Mouse (Mus musculus): Measurements from ENCODE around the gene Obscn. TPM values are rescaled to one million over a fixed set of nuclear protein-coding genes. Genes with fewer than 3 reads are reported as not detected.

The Obscn gene
- polyA plus RNA-seq, 1 experiment from 2014 or later, result 0.92 TPM

DNA sequence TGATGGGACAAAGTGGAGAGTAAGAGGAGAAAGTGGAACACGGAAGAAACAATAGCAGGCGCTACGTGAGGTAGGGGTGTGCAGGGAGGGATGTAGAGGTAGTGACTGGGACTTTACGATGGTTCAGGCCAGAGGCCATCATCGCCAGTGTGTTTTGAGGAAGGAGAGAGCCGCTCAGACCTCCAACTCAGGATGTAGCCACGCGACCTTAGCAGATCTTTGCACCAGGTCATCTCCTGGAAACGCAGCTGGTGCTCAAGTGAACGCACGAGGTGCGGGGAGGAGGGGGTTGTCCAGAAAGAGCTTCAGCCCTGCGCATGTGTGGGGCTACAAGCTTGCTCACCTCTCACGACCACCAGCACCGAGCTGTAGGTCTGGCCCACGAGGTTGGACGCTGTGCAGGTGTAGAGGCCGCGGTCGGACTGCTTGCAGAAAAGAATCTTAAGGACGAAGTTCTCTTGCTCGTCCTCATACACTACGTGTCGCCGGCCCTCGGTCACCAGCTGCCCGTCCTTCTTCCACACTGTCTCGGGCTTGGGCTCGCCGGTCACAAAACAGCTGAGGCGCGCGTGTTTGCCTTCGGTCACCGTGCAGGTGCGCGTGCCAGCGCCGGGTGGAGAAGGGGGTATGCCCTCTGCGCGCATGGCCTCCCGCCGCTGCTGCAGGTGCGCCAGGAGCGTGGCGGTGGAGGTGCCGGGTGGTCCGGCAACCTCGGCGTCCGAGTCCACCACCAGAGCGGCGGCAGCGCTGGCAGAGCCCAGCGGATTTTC lies 966 bp downstream of the Obscn start:
- no peaks in the 10 kb centered on the region; the same call in 1 of the 2 replicates for H3K4me1 ChIP-seq (ENCODE audit: insufficient read depth, low read depth, low read length)
- 0 out of 2 replicates have a peak overlapping the region, but pooled peaks have one; percentile 5 for H3K4me3 ChIP-seq (ENCODE audit: low read depth, low read length)
- no peaks in the 10 kb centered on the region for H3K9me3 ChIP-seq (ENCODE audit: low read length)
- peaks cover 34% of the 10 kb centered on the region for H3K27me3 ChIP-seq (replicated peaks; ENCODE audit: insufficient read depth, low read length)
- DNase-seq (ENCODE audit: low spot score), result no peak
- ATAC-seq, result no peak
- H3K27ac ChIP-seq (ENCODE audit: low read length), result no peak overlapping the region
- 6% methylated on average over 55 of the region's 55 CpGs for WGBS
- no peak overlapping the region for H3K9ac ChIP-seq (replicated peaks; ENCODE audit: low read depth)
- TF ChIP-seq CTCF (IDR thresholded peaks at IDR 0.05) (no peak), EP300 (IDR thresholded peaks at IDR 0.05) (no peak)
- H3K4me2 ChIP-seq (replicated peaks; ENCODE audit: low read depth, low read length), result peak overlapping the region; percentile 19
- H3K36me3 ChIP-seq (ENCODE audit: insufficient read depth, low read length), result no peaks in the 10 kb centered on the region

DNA sequence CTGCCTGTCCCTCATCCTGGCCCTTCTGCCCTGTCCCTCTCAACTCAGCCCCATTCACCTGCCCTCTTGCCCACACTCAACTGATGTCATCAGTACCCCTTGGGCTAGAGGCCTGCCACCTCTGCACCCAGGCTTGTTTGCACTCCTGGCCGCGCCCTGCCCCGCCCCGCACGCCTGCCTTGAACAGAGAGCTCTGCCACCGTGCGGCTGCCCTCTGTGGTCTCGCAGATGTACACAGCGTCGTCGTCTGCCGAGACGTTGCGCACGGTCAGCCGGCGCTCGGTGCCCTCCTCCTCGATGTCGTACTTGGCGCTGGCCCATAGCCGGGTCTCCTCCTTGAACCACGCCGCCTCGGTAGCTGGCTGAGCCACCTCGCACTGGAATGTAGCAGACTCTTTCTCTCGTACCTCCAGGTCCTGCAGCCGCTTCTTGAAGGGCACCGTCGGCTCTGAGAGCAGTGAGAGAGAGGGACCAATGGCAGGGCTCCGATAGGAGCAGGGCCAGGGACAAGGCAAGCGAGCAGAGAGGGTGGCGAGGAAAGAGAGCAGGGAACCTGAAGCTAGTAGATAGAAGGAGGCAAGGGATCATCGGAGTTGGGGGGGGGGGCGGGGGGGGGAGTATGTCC lies 1.7 kb downstream of the Obscn start:
- DNase-seq (ENCODE audit: low spot score), result peak; percentile 57
- peak; percentile 80 for ATAC-seq
- peaks cover 34% of the 10 kb centered on the region for H3K27me3 ChIP-seq (replicated peaks; ENCODE audit: insufficient read depth, low read length)
- no peak for TF ChIP-seq EP300 (IDR thresholded peaks at IDR 0.05)
- TF ChIP-seq CTCF (IDR thresholded peaks at IDR 0.05), result peak; percentile 31
- no peak overlapping the region for H3K27ac ChIP-seq (ENCODE audit: low read length)
- H3K9ac ChIP-seq (replicated peaks; ENCODE audit: low read depth), result no peak overlapping the region
- no peaks in the 10 kb centered on the region; the same call in 1 of the 2 replicates for H3K4me1 ChIP-seq (ENCODE audit: insufficient read depth, low read depth, low read length)
- no peaks in the 10 kb centered on the region for H3K9me3 ChIP-seq (ENCODE audit: low read length)
- H3K4me2 ChIP-seq (replicated peaks; ENCODE audit: low read depth, low read length), result peak overlapping the region; percentile 30
- no peak overlapping the region for H3K4me3 ChIP-seq (ENCODE audit: low read depth, low read length)
- H3K36me3 ChIP-seq (ENCODE audit: insufficient read depth, low read length), result no peaks in the 10 kb centered on the region
- 4% methylated on average over 34 of the region's 35 CpGs for WGBS

DNA sequence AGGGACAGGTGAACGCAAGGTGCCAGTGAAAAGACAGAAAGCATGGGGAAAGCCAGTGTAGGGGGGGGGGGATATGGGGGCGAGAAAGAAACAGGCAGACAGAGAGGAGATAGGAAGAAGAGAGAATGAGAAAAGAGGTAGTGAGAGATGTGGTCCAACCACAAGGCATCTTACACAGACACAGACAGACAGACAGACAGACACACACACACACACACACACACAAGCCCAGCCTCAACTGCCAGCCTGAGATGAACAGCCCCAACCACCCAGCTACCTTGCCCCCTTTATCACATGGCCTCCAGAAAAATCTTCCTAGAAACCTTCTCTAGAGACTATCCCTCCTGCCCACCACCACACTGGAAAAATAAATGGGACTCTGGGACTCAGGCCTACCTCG lies 4.1 kb downstream of the Obscn start:
- 86% methylated on average over 1 of the region's 3 CpGs for WGBS
- no peak for ATAC-seq

DNA sequence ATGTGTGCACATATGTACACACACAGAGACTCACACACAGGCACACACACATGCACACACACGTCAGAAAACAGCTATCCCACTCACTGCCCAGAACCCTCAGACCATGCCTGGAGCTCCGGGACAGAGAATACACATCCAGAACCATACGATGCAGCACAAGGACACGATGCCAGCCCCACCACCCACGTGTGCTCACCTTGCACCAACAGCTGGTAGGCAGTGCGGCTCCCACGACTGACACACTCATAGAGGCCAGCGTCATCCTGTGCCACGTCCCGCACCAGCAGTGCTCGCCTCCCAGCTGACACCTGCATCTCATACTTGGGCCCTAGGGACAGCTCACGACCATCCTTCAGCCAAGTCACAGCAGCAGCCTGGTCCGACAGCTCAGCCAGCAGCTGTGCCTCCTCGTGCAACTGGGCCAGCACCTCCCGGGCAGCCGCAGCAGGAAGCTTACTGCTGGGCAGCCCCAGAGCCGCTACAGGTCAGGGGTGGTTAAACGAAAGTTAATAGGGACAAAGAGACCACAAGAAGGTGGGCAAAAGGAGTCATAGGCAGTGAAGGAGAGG lies 4.8 kb downstream of the Obscn start:
- no peak for DNase-seq (ENCODE audit: low spot score)
- H3K36me3 ChIP-seq (ENCODE audit: insufficient read depth, low read length), result no peaks in the 10 kb centered on the region
- no peak overlapping the region for H3K4me3 ChIP-seq (ENCODE audit: low read depth, low read length)
- H3K4me2 ChIP-seq (replicated peaks; ENCODE audit: low read depth, low read length), result no peak overlapping the region
- H3K9ac ChIP-seq (replicated peaks; ENCODE audit: low read depth), result no peak overlapping the region
- no peak overlapping the region for H3K27ac ChIP-seq (ENCODE audit: low read length)
- H3K9me3 ChIP-seq (ENCODE audit: low read length), result no peaks in the 10 kb centered on the region
- H3K4me1 ChIP-seq (ENCODE audit: insufficient read depth, low read depth, low read length), result no peaks in the 10 kb centered on the region; the same call in 1 of the 2 replicates
- ATAC-seq, result no peak
- 65% methylated on average over 18 of the region's 18 CpGs for WGBS
- TF ChIP-seq CTCF (IDR thresholded peaks at IDR 0.05) (no peak), EP300 (IDR thresholded peaks at IDR 0.05) (no peak)
- peaks cover 23% of the 10 kb centered on the region for H3K27me3 ChIP-seq (replicated peaks; ENCODE audit: insufficient read depth, low read length)

More for the DNA sequence above, 4.1 kb downstream of the Obscn start:
- H3K4me2 ChIP-seq (replicated peaks; ENCODE audit: low read depth, low read length), result no peak overlapping the region
- H3K4me1 ChIP-seq (ENCODE audit: insufficient read depth, low read depth, low read length), result no peaks in the 10 kb centered on the region; the same call in 1 of the 2 replicates
- H3K4me3 ChIP-seq (ENCODE audit: low read depth, low read length), result no peak overlapping the region
- H3K36me3 ChIP-seq (ENCODE audit: insufficient read depth, low read length), result no peaks in the 10 kb centered on the region
- DNase-seq (ENCODE audit: low spot score), result no peak
- no peaks in the 10 kb centered on the region for H3K9me3 ChIP-seq (ENCODE audit: low read length)
- H3K27me3 ChIP-seq (replicated peaks; ENCODE audit: insufficient read depth, low read length), result peaks cover 30% of the 10 kb centered on the region
- H3K9ac ChIP-seq (replicated peaks; ENCODE audit: low read depth), result no peak overlapping the region
- TF ChIP-seq CTCF (IDR thresholded peaks at IDR 0.05) (no peak), EP300 (IDR thresholded peaks at IDR 0.05) (no peak)
- no peak overlapping the region for H3K27ac ChIP-seq (ENCODE audit: low read length)

DNA sequence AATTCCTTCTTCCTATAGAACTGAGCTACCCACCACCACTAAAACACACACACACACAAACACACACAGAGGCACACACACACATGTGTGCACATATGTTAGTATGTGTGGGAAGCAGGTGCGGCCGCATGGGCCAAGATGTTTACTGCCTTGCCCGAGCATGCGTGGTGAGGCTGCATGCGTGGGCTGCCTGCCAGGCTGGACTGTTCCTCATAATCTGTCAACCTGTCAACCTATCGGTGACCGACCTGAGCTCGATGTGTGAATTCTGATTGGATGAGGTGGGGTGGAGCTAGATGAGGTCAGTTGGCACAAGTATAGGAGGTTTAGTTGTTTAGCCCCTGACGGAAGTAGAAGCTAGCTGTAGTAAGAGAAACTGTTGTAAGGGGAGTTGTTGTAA lies 5.4 kb downstream of the Obscn start:
- Histone ChIP-seq H3K4me1 (ENCODE audit: insufficient read depth, low read depth, low read length) (no peaks in the 10 kb centered on the region; the same call in 1 of the 2 replicates), H3K27me3 (replicated peaks; ENCODE audit: insufficient read depth, low read length) (peaks cover 17% of the 10 kb centered on the region), H3K4me3 (ENCODE audit: low read depth, low read length) (no peak overlapping the region), H3K27ac (ENCODE audit: low read length) (no peak overlapping the region), H3K36me3 (ENCODE audit: insufficient read depth, low read length) (no peaks in the 10 kb centered on the region), H3K4me2 (replicated peaks; ENCODE audit: low read depth, low read length) (no peak overlapping the region), H3K9me3 (ENCODE audit: low read length) (no peaks in the 10 kb centered on the region), H3K9ac (replicated peaks; ENCODE audit: low read depth) (no peak overlapping the region)
- TF ChIP-seq CTCF (IDR thresholded peaks at IDR 0.05) (no peak), EP300 (IDR thresholded peaks at IDR 0.05) (no peak)
- 67% methylated on average over 9 of the region's 9 CpGs for WGBS
- no peak for DNase-seq (ENCODE audit: low spot score)
- no peak for ATAC-seq

DNA sequence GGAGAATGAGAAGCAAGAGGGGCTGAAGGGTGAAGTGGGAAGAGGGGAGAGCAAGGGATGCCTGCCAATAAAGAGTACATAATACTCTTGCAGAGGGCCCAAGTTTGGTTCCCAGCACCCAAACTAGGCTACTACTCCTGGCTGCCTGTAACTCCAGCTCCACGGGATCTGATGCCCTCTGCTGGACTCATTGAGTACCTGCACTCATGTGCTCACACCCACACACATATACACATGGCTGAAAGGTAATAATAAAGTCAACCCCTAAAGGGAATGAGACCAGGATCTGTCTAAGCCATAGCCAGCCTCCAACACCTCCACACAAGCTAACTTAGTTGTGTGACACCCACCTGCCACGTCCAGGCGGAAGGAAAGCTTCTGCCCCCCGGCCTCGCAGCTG lies 30.3 kb downstream of the Obscn start:
- DNase-seq (ENCODE audit: low spot score) (no peak), ATAC-seq (no peak)
- Histone ChIP-seq H3K36me3 (ENCODE audit: insufficient read depth, low read length) (no peaks in the 10 kb centered on the region), H3K4me1 (ENCODE audit: insufficient read depth, low read depth, low read length) (no peaks in the 10 kb centered on the region), H3K9me3 (ENCODE audit: low read length) (no peaks in the 10 kb centered on the region), H3K4me3 (ENCODE audit: low read depth, low read length) (no peak overlapping the region), H3K27ac (ENCODE audit: low read length) (no peak overlapping the region), H3K4me2 (replicated peaks; ENCODE audit: low read depth, low read length) (no peak overlapping the region), H3K9ac (replicated peaks; ENCODE audit: low read depth) (no peak overlapping the region), H3K27me3 (replicated peaks; ENCODE audit: insufficient read depth, low read length) (no peaks in the 10 kb centered on the region)
- 95% methylated on average over 5 of the region's 5 CpGs for WGBS
- TF ChIP-seq CTCF (IDR thresholded peaks at IDR 0.05), result no peak
- TF ChIP-seq EP300 (IDR thresholded peaks at IDR 0.05), result no peak
